Mouse (Mus musculus) midbrain, embryonic 11.5 days (tissue): ENCODE results near the gene Tor1b. TPM values are rescaled to one million over a fixed set of nuclear protein-coding genes. Genes with fewer than 3 reads are reported as not detected.
"Not testable (repeated sequence)": the region's sequence is repeated elsewhere in the genome, so short reads cannot be mapped to it uniquely, and the experiment has no call there.

Experiments used
- ATAC-seq: fragments of 200-750 bp; cut with Nextera tagmentation; 2 replicates; pipeline ENCODE4 v1.8.0; 2017; ENCODE audit warnings: moderate TSS enrichment, moderate library complexity; ENCODE audit not compliant: low FRiP score
- DNase-seq: peaks from one replicate; pipeline ENCODE4 v3.0.0; 2015; ENCODE audit warnings: low spot score; ENCODE audit errors: missing footprints
- H3K27ac ChIP-seq: fragments of 300-500 bp; sonication (generic); 2 replicates; pipeline ENCODE4 v1.5.1; 2014; ENCODE audit warnings: low read depth, low read length
- H3K27me3 ChIP-seq: fragments of 300-500 bp; sonication (generic); 2 replicates; pipeline ENCODE4 v1.6.1; 2014; ENCODE audit warnings: mild to moderate bottlenecking, low read length, moderate library complexity, mixed read lengths; ENCODE audit not compliant: control insufficient read depth, insufficient read depth
- H3K36me3 ChIP-seq: fragments of 300-500 bp; sonication (generic); 2 replicates; pipeline ENCODE4 v1.6.1; 2014; ENCODE audit warnings: mild to moderate bottlenecking, low read length, moderate library complexity, mixed read lengths; ENCODE audit not compliant: control insufficient read depth, insufficient read depth
- H3K4me1 ChIP-seq: fragments of 300-500 bp; sonication (generic); 2 replicates; pipeline ENCODE4 v1.6.1; 2014; ENCODE audit warnings: low read length; ENCODE audit not compliant: control insufficient read depth, insufficient read depth
- H3K4me2 ChIP-seq: fragments of 300-500 bp; sonication (generic); 2 replicates; pipeline ENCODE4 v1.6.1; 2014; ENCODE audit warnings: mild to moderate bottlenecking, moderate library complexity
- H3K4me3 ChIP-seq: fragments of 300-500 bp; sonication (generic); 2 replicates; pipeline ENCODE4 v1.5.1; 2014; ENCODE audit warnings: low read depth, low read length
- H3K9ac ChIP-seq: fragments of 300-500 bp; sonication (generic); 2 replicates; pipeline ENCODE4 v1.6.1; 2014; ENCODE audit warnings: low read length
- H3K9me3 ChIP-seq: fragments of 300-500 bp; sonication (generic); 2 replicates; pipeline ENCODE4 v1.6.1; 2016; ENCODE audit warnings: low read length; ENCODE audit not compliant: control insufficient read depth
- WGBS: fragments of 180-500 bp; shearing (Covaris S2); extraction: QIAGEN DNeasy Blood & Tissue Kit; methylation state at CpG from one replicate; pipeline ENCODE4 v1.1.7; 2014; 5-methylcytosine and 5-hydroxymethylcytosine counted together
- polyA plus RNA-seq: library from polyadenylated mRNA; unstranded; fragments of >200 nt; fragmentation: Nextera tagmentation; extraction: Ambion mirVana; gene quantifications from 2 replicates; pipeline ENCODE4 v1.2.1, GENCODE M21; 2014

The Tor1b gene
- polyA plus RNA-seq, 1 experiment from 2014 or later = 19.3 TPM

GRCm38 (mm10) chr2:30915933-30916332 lies 36.8 kb upstream of the Tor1b start:
- not testable (repeated sequence) for ATAC-seq
- WGBS = 77% methylated on average over 6 of the region's 6 CpGs

GRCm38 (mm10) chr2:30917649-30918048 lies 35.1 kb upstream of the Tor1b start:
- 95% methylated on average over 7 of the region's 7 CpGs for WGBS
- ATAC-seq (no peak), DNase-seq (peak; percentile 56)
- Histone ChIP-seq H3K9ac (no peak overlapping the region), H3K27ac (no peak overlapping the region), H3K4me3 (no peak overlapping the region), H3K9me3 (no peaks in the 10 kb centered on the region), H3K4me1 (no peaks in the 10 kb centered on the region), H3K27me3 (no peaks in the 10 kb centered on the region), H3K4me2 (no peak overlapping the region), H3K36me3 (no peaks in the 10 kb centered on the region)

More at GRCm38 (mm10) chr2:30915933-30916332, 36.8 kb upstream of the Tor1b start:
- not testable (repeated sequence) for H3K9ac ChIP-seq, H3K27ac ChIP-seq, H3K9me3 ChIP-seq, H3K36me3 ChIP-seq, H3K4me1 ChIP-seq, H3K27me3 ChIP-seq, H3K4me3 ChIP-seq, H3K4me2 ChIP-seq
- peak; percentile 83 for DNase-seq

GRCm38 (mm10) chr2:30918126-30918525 lies 34.6 kb upstream of the Tor1b start:
- Histone ChIP-seq H3K9ac (no peak overlapping the region), H3K27me3 (no peaks in the 10 kb centered on the region), H3K4me2 (no peak overlapping the region), H3K4me3 (no peak overlapping the region), H3K36me3 (no peaks in the 10 kb centered on the region), H3K27ac (no peak overlapping the region), H3K4me1 (no peaks in the 10 kb centered on the region), H3K9me3 (no peaks in the 10 kb centered on the region)
- DNase-seq (no peak), ATAC-seq (no peak)
- WGBS = 59% methylated on average over 6 of the region's 6 CpGs

- Histone ChIP-seq H3K27ac (no peak overlapping the region), H3K9me3 (no peaks in the 10 kb centered on the region), H3K4me2 (no peak overlapping the region), H3K4me3 (no peak overlapping the region), H3K36me3 (no peaks in the 10 kb centered on the region), H3K27me3 (no peaks in the 10 kb centered on the region), H3K4me1 (no peaks in the 10 kb centered on the region), H3K9ac (no peak overlapping the region)
- WGBS = 57% methylated on average over 8 of the region's 8 CpGs
- ATAC-seq (no peak), DNase-seq (peak; percentile 79)
These were observed 33.9 kb upstream of the Tor1b start for GRCm38 (mm10) chr2:30918780-30919329.

GRCm38 (mm10) chr2:30920216-30920615 lies 32.5 kb upstream of the Tor1b start:
- H3K27ac ChIP-seq = no peak overlapping the region
- no peak overlapping the region for H3K9ac ChIP-seq
- no peaks in the 10 kb centered on the region for H3K9me3 ChIP-seq
- 83% methylated on average over 7 of the region's 7 CpGs for WGBS
- DNase-seq = no peak
- ATAC-seq = no peak
- no peak overlapping the region for H3K4me2 ChIP-seq
- H3K4me1 ChIP-seq = no peaks in the 10 kb centered on the region
- no peak overlapping the region for H3K4me3 ChIP-seq
- H3K27me3 ChIP-seq = no peaks in the 10 kb centered on the region
- H3K36me3 ChIP-seq = no peaks in the 10 kb centered on the region

GRCm38 (mm10) chr2:30923099-30923498 lies 29.7 kb upstream of the Tor1b start:
- Histone ChIP-seq H3K27ac (no peak overlapping the region), H3K4me2 (no peak overlapping the region), H3K36me3 (no peaks in the 10 kb centered on the region), H3K4me1 (no peaks in the 10 kb centered on the region), H3K4me3 (no peak overlapping the region), H3K9me3 (no peaks in the 10 kb centered on the region), H3K27me3 (no peaks in the 10 kb centered on the region), H3K9ac (no peak overlapping the region)
- DNase-seq (peak; percentile 31), ATAC-seq (no peak)
- 83% methylated on average over 3 of the region's 3 CpGs for WGBS

- peaks cover 5% of the 10 kb centered on the region; the same call in 1 of the 2 replicates for H3K4me1 ChIP-seq
- H3K27me3 ChIP-seq = no peaks in the 10 kb centered on the region; the same call in none of the 2 replicates
- no peak overlapping the region for H3K4me3 ChIP-seq
- H3K4me2 ChIP-seq = no peak overlapping the region
- DNase-seq (peak; percentile 54), ATAC-seq (no peak)
- H3K27ac ChIP-seq = no peak overlapping the region
- 73% methylated on average over 4 of the region's 4 CpGs for WGBS
- H3K36me3 ChIP-seq = no peaks in the 10 kb centered on the region
- H3K9me3 ChIP-seq = no peaks in the 10 kb centered on the region
- H3K9ac ChIP-seq = no peak overlapping the region
These were observed 27.6 kb upstream of the Tor1b start for GRCm38 (mm10) chr2:30925181-30925580.

GRCm38 (mm10) chr2:30926381-30926780 lies 26.4 kb upstream of the Tor1b start:
- no peaks in the 10 kb centered on the region for H3K9me3 ChIP-seq
- DNase-seq (peak; percentile 37), ATAC-seq (no peak)
- no peak overlapping the region for H3K27ac ChIP-seq
- H3K4me2 ChIP-seq = no peak overlapping the region
- no peak overlapping the region for H3K9ac ChIP-seq
- no peaks in the 10 kb centered on the region; the same call in none of the 2 replicates for H3K27me3 ChIP-seq
- H3K4me1 ChIP-seq = peaks cover 5% of the 10 kb centered on the region; the same call in 1 of the 2 replicates
- H3K4me3 ChIP-seq = no peak overlapping the region
- 77% methylated on average over 4 of the region's 4 CpGs for WGBS
- no peaks in the 10 kb centered on the region for H3K36me3 ChIP-seq

- Histone ChIP-seq H3K4me3 (no peak overlapping the region), H3K36me3 (no peaks in the 10 kb centered on the region), H3K9me3 (no peaks in the 10 kb centered on the region), H3K4me1 (peaks cover 5% of the 10 kb centered on the region; the same call in 1 of the 2 replicates), H3K9ac (no peak overlapping the region), H3K27ac (no peak overlapping the region), H3K4me2 (no peak overlapping the region), H3K27me3 (no peaks in the 10 kb centered on the region; the same call in none of the 2 replicates)
- peak; percentile 74 for DNase-seq
- no peak for ATAC-seq
- WGBS = 65% methylated on average over 9 of the region's 9 CpGs
These were observed 25.5 kb upstream of the Tor1b start for GRCm38 (mm10) chr2:30927151-30927781.
